Mouse (Mus musculus) thymus, postnatal 4 days (tissue): ENCODE measurements at regions not wholly inside any gene's neighbourhood (a gene's known extent, or its start where the extent isn't known, plus 50 kb on each side); places are given as distances from the start of the nearest gene placed in this dataset.
A peak's percentile ranks its signal among the peaks of the same experiment; 100 is the strongest.

ENCODE experiments used
- DNase-seq: peaks from one replicate; pipeline ENCODE4 v3.0.0; 2021

- no peak for DNase-seq
These were observed 395.1 kb upstream of the Klf4 start for GRCm38 (mm10) chr4:55927391-55927790.

- DNase-seq, result no peak
These were observed 392.7 kb upstream of the Klf4 start for GRCm38 (mm10) chr4:55924974-55925373.

- DNase-seq, result no peak
These were observed 389.0 kb upstream of the Klf4 start for GRCm38 (mm10) chr4:55921217-55921616.

- DNase-seq, result no peak
These were observed 362.0 kb upstream of the Klf4 start for GRCm38 (mm10) chr4:55894116-55894885.

- DNase-seq, result no peak
These were observed 359.4 kb upstream of the Klf4 start for GRCm38 (mm10) chr4:55891656-55892055.

- DNase-seq, result no peak
These were observed 355.3 kb upstream of the Klf4 start for GRCm38 (mm10) chr4:55887581-55887980.

GRCm38 (mm10) chr4:55882541-55882940, 350.3 kb upstream of the Klf4 start:
- DNase-seq, result no peak

- no peak for DNase-seq
These were observed 343.0 kb upstream of the Klf4 start for GRCm38 (mm10) chr4:55875304-55875703.

- DNase-seq, result no peak
These were observed 342.6 kb upstream of the Klf4 start for GRCm38 (mm10) chr4:55874875-55875274.

- no peak for DNase-seq
These were observed 342.0 kb upstream of the Klf4 start for GRCm38 (mm10) chr4:55874276-55874675.

- no peak for DNase-seq
These were observed 327.8 kb upstream of the Klf4 start for GRCm38 (mm10) chr4:55860055-55860454.

GRCm38 (mm10) chr4:55859211-55859761, 327.0 kb upstream of the Klf4 start:
- DNase-seq, result no peak

GRCm38 (mm10) chr4:55851430-55851829, 319.2 kb upstream of the Klf4 start:
- no peak for DNase-seq

- DNase-seq, result no peak
These were observed 318.8 kb upstream of the Klf4 start for GRCm38 (mm10) chr4:55851027-55851426.

- no peak for DNase-seq
These were observed 311.6 kb upstream of the Klf4 start for GRCm38 (mm10) chr4:55843727-55844401.

- no peak for DNase-seq
These were observed 306.3 kb upstream of the Klf4 start for GRCm38 (mm10) chr4:55838568-55838967.

- peak; percentile 14 for DNase-seq
These were observed 291.9 kb upstream of the Klf4 start for GRCm38 (mm10) chr4:55824047-55824760.

GRCm38 (mm10) chr4:55823583-55823982, 291.3 kb upstream of the Klf4 start:
- no peak for DNase-seq

- no peak for DNase-seq
These were observed 285.0 kb upstream of the Klf4 start for GRCm38 (mm10) chr4:55817035-55817818.

GRCm38 (mm10) chr4:55815832-55816231, 283.6 kb upstream of the Klf4 start:
- no peak for DNase-seq

GRCm38 (mm10) chr4:55812846-55813245, 280.6 kb upstream of the Klf4 start:
- DNase-seq, result no peak

- DNase-seq, result no peak
These were observed 279.4 kb upstream of the Klf4 start for GRCm38 (mm10) chr4:55811656-55812055.

- DNase-seq, result no peak
These were observed 276.2 kb upstream of the Klf4 start for GRCm38 (mm10) chr4:55808501-55808900.
